ENCODE assay signal across 8 mouse cellular contexts in the genomic region with DNA sequence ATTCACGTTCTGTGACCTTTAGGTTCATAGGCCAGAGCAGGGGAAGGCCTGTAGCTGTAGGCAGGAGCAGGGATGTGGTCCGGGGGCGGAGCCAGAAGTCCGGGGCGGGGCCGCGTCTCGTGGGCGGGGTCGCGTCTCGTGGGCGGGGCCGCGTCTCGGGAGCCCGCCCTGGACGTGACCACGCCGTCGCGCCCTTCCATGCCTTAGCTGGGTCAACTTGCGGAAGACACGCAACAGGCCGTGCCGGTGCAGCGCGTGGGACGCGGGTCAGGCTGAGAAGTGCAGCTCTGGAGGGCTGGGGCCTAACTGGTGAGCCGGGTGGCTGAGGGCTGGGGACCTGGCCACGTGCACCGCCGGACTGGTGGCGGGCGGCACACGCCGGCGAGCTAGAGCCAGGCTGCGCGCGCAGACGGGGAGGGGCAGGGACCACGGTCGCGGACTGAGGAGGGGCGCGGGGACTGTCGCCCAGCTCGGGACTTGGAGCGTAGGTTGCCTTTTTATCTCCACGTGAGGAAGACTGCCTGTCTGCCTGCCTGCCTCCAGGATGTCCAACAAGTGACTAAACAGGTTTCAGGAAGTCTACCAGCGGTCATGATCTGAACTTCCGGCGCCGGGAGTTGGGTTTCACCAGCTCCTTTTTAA. TPM values are rescaled to one million over a fixed set of nuclear protein-coding genes. Genes with fewer than 3 reads are reported as not detected.
DNase-seq lines count a peak whose midpoint lies in the region; ATAC-seq lines count a peak whose summit lies in the region.

A gene (plus strand): TSS at position 139 of the 642 bp plus-strand sequence.

- H3K36me3 ChIP-seq in heart, embryonic 14.5 days (ENCODE audit: control insufficient read depth, insufficient read depth, low read length) = peaks cover 14% of the 10 kb centered on the region
- H3K36me3 ChIP-seq in liver, embryonic 12.5 days = peaks cover 19% of the 10 kb centered on the region
- H3K36me3 ChIP-seq in splenic B cell, adult 2 months (ENCODE audit: control insufficient read depth, insufficient read depth, low read length, poor library complexity, severe bottlenecking) = no peaks in the 10 kb centered on the region

- H3K9ac ChIP-seq in heart, embryonic 14.5 days (ENCODE audit: low read length) = peak within 1 kb of the TSS; percentile 79
- peak within 1 kb of the TSS; percentile 65 for H3K9ac ChIP-seq in liver, embryonic 12.5 days

- WGBS in heart, embryonic 14.5 days = 2% methylated on average over 55 of the region's 56 CpGs
- WGBS in liver, embryonic 12.5 days (ENCODE audit: insufficient replicate concordance) = 2% methylated on average over 50 of the region's 56 CpGs

- H3K4me2 ChIP-seq in heart, embryonic 14.5 days (ENCODE audit: low read length) = peak within 1 kb of the TSS; percentile 72
- peak within 1 kb of the TSS; percentile 71 for H3K4me2 ChIP-seq in liver, embryonic 12.5 days

- H3K4me3 ChIP-seq in heart, embryonic 14.5 days (ENCODE audit: control insufficient read depth in 1 of 2, insufficient read depth in 1 of 2, low read depth in 1 of 2, low read length in 2 of 2) = peak within 1 kb of the TSS; percentile 78
- peak within 1 kb of the TSS; percentile 67 for H3K4me3 ChIP-seq in liver, embryonic 12.5 days

- peaks cover 0 to 12% of the 10 kb centered on the region in 2 experiments; a peak in 2 of 4 replicates for H3K4me1 ChIP-seq in heart, embryonic 14.5 days (ENCODE audit: control insufficient read depth in 2 of 2, insufficient read depth in 2 of 2, low read length in 2 of 2)
- H3K4me1 ChIP-seq in liver, embryonic 12.5 days = peaks cover 16% of the 10 kb centered on the region

- peak within 1 kb of the TSS; percentile 67 to 76 for H3K27ac ChIP-seq in heart, embryonic 14.5 days (replicated peaks in 1 of 2; ENCODE audit: control insufficient read depth in 1 of 2, insufficient read depth in 1 of 2, low read depth in 2 of 2, low read length in 2 of 2)
- peak within 1 kb of the TSS; percentile 76 for H3K27ac ChIP-seq in liver, embryonic 12.5 days

- ATAC-seq in CD4-positive, CD25-positive, alpha-beta regulatory T cell, adult 4 months = peak; percentile 69
- ATAC-seq in heart, embryonic 14.5 days (ENCODE audit: insufficient number of reproducible peaks, insufficient read depth, low FRiP score, low read depth) = peak; percentile 87
- ATAC-seq in liver, embryonic 12.5 days = peak; percentile 95

- DNase-seq in c-Kit-negative CD71-positive TER-119-positive erythroid progenitor cells, embryonic 14.5 days (ENCODE audit: low read depth, low spot score) = peak; percentile 69
- peak; percentile 43 for DNase-seq in fibroblast of lung, adult 2 months (ENCODE audit: low read depth)
- peak; percentile 87 for DNase-seq in kidney, postnatal 14 days
- peak; percentile 91 for DNase-seq in naive thymus-derived CD4-positive, alpha-beta T cell, adult 2 months (ENCODE audit: low read depth)
- peak; percentile 87 for DNase-seq in splenic B cell, adult 2 months (ENCODE audit: low read depth, low spot score)

- H3K9me3 ChIP-seq in heart, embryonic 14.5 days (ENCODE audit: control insufficient read depth, low read length) = no peaks in the 10 kb centered on the region
- H3K9me3 ChIP-seq in liver, embryonic 12.5 days (replicated peaks) = no peaks in the 10 kb centered on the region

- H3K27me3 ChIP-seq in heart, embryonic 14.5 days (ENCODE audit: control insufficient read depth, insufficient read depth, low read length) = no peaks in the 10 kb centered on the region
- H3K27me3 ChIP-seq in liver, embryonic 12.5 days (replicated peaks) = no peaks in the 10 kb centered on the region
- H3K27me3 ChIP-seq in splenic B cell, adult 2 months (ENCODE audit: control insufficient read depth, insufficient read depth, low read length, poor library complexity, severe bottlenecking) = no peaks in the 10 kb centered on the region

RNA-seq across cellular contexts. Expression of the gene that starts here (rescaled TPM):
- polyA plus RNA-seq in CD4-positive, CD25-positive, alpha-beta regulatory T cell, adult 4 months (2017; shearing (Covaris generic)) = 100 to 1,000 TPM in 1 of 2 experiments, 10 to 100 TPM in 1; 85.6 to 101 TPM
- 24.2 and 25.9 TPM in 2 replicates for polyA plus RNA-seq in heart, embryonic 14.5 days (2014; fragmentation: Nextera tagmentation; extraction: Ambion mirVana)
- 28.8 and 29.7 TPM in 2 replicates for polyA plus RNA-seq in liver, embryonic 12.5 days (2016; fragmentation: Nextera tagmentation; extraction: Ambion mirVana)

Comparison
In these comparisons a context has a peak if more than half of its experiments do, and no peak if none do; other contexts are left out.
1. Peak in every context shown above with its lines: DNase-seq, ATAC-seq, H3K4me3 ChIP-seq and H3K27ac ChIP-seq.